ENCODE assay signal across 12 mouse cellular contexts in the genomic region with DNA sequence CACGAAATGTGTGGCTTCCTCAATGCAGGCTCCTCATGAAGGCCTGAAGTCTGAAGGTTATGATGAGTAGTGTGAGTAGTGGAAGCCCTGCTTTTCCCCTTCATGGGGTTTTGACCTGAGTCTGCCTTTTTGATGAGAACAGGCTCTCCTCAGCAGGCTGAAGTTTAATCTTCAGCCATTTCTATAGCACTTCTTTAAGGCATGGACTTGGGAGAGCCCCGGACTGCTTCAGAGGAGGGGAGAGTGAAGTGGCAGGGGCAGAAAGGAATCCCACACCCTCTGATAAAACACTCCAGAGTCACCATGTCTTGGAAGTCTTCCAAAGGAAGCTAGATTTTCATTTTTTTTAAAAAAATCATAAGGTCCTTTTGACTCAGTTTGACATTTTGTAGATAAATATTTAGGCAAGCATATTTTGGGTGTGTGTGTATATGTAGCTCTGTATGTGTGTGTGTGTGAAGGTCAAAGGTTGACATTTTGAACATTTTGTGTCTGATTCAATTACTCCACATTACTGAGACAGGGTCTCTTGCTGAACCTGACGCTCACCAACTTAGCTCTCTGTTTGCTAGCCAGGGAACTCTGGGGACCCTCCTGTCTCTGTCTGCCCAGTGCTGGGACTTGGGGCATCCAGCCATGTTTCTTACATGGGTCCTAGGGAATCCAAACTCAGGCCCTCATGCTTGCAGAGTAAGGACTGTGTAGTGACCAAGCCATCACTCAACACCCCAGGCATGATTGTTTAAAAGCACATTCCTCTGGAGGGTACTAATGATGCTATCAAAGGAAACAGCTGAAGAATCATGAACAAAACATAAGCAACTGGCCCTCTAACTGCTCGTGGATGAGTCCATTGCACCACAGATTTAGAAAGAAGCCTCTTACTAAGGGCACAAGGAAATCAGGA. TPM values are rescaled to one million over a fixed set of nuclear protein-coding genes. Genes with fewer than 3 reads are reported as not detected.
DNase-seq lines count a peak whose midpoint lies in the region; ATAC-seq and TF ChIP-seq lines count a peak whose summit lies in the region.
"Had no signal": no experiment of that assay in that cellular context is flagged by ENCODE, and none has a peak within 500 bp of the region (broad histone marks: within the 10 kb centered on the region; RNA-seq: fewer than 3 reads in every experiment).

No protein-coding gene starts in this region.

- no peaks in the 10 kb centered on the region for H3K9me3 ChIP-seq in heart, embryonic 14.5 days (ENCODE audit: control insufficient read depth, low read length)
- no peaks in the 10 kb centered on the region for H3K9me3 ChIP-seq in hindbrain, postnatal 0 days (ENCODE audit: low read length)
- H3K9me3 ChIP-seq: hindbrain, embryonic 15.5 days had no signal

- WGBS in heart, embryonic 14.5 days, result 31% methylated on average over 4 of the region's 4 CpGs
- WGBS in hindbrain, postnatal 0 days, result 67% methylated on average over 4 of the region's 4 CpGs

- H3K36me3 ChIP-seq in heart, embryonic 14.5 days (ENCODE audit: control insufficient read depth, insufficient read depth, low read length), result no peaks in the 10 kb centered on the region
- H3K36me3 ChIP-seq in hindbrain, postnatal 0 days (ENCODE audit: insufficient read depth, low read length), result no peaks in the 10 kb centered on the region
- H3K36me3 ChIP-seq: hindbrain, embryonic 15.5 days had no signal

- TF ChIP-seq CTCF in layer of hippocampus, adult 2 months (conservative IDR thresholded peaks at IDR 0.05), result no peak
- TF ChIP-seq CTCF in hindbrain, postnatal 0 days (IDR thresholded peaks at IDR 0.05; ENCODE audit: low read depth), result no peak

- no peak for DNase-seq in heart, postnatal 10 days
- peak; percentile 51 for DNase-seq in 3T3-L1 (ENCODE audit: low read depth, low spot score)
- DNase-seq in lung, postnatal 10 days, result peak; percentile 51
- DNase-seq in layer of hippocampus, adult 2 months (ENCODE audit: low spot score in 2 of 2), result no peak
- DNase-seq in hindbrain, postnatal 0 days (ENCODE audit: low spot score), result no peak
- DNase-seq in layer of hippocampus, adult 18-20 months (ENCODE audit: low spot score in 2 of 2), result no peak
- DNase-seq: cerebellum, postnatal 10 days had no signal

- no peak overlapping the region; the same call in 1 of the 2 replicates for H3K9ac ChIP-seq in heart, embryonic 14.5 days (ENCODE audit: low read length)
- H3K9ac ChIP-seq in hindbrain, postnatal 0 days (replicated peaks; ENCODE audit: low read length), result no peak overlapping the region
- H3K9ac ChIP-seq: hindbrain, embryonic 15.5 days had no signal

- ATAC-seq in heart, embryonic 14.5 days (ENCODE audit: insufficient number of reproducible peaks, insufficient read depth, low FRiP score, low read depth), result no peak
- peak; percentile 50 for ATAC-seq in common myeloid progenitor, adult 5-6 weeks (replicated peaks; ENCODE audit: low read depth, poor library complexity, severe bottlenecking)
- no peak for ATAC-seq in hindbrain, postnatal 0 days

- H3K4me2 ChIP-seq in heart, embryonic 14.5 days (ENCODE audit: low read length), result no peak overlapping the region
- no peak overlapping the region for H3K4me2 ChIP-seq in hindbrain, postnatal 0 days (ENCODE audit: low read depth, low read length)
- H3K4me2 ChIP-seq: hindbrain, embryonic 15.5 days had no signal

- H3K4me3 ChIP-seq in heart, embryonic 14.5 days (ENCODE audit: control insufficient read depth in 1 of 2, insufficient read depth in 1 of 2, low read depth in 1 of 2, low read length in 2 of 2), result no peak overlapping the region
- no peak overlapping the region for H3K4me3 ChIP-seq in layer of hippocampus, adult 2 months
- H3K4me3 ChIP-seq in hindbrain, postnatal 0 days (ENCODE audit: low read length), result no peak overlapping the region
- H3K4me3 ChIP-seq: hindbrain, embryonic 15.5 days had no signal

- intact Hi-C loops in heart, postnatal 10 days (cut with DNase I), result no loop called here

- H3K27me3 ChIP-seq in heart, embryonic 14.5 days (ENCODE audit: control insufficient read depth, insufficient read depth, low read length), result no peaks in the 10 kb centered on the region
- H3K27me3 ChIP-seq in hindbrain, postnatal 0 days (ENCODE audit: insufficient read depth, low read length), result no peaks in the 10 kb centered on the region
- H3K27me3 ChIP-seq: CH12.LX; hindbrain, embryonic 15.5 days had no signal

- H3K27ac ChIP-seq in heart, embryonic 14.5 days (replicated peaks in 1 of 2; ENCODE audit: control insufficient read depth in 1 of 2, insufficient read depth in 1 of 2, low read depth in 2 of 2, low read length in 2 of 2), result peak overlapping the region; percentile 74 to 81
- no peak overlapping the region for H3K27ac ChIP-seq in layer of hippocampus, adult 2 months
- H3K27ac ChIP-seq in hindbrain, postnatal 0 days, result no peak overlapping the region
- H3K27ac ChIP-seq: hindbrain, embryonic 15.5 days; macrophage had no signal

- peaks cover 32 to 73% of the 10 kb centered on the region in 2 experiments for H3K4me1 ChIP-seq in heart, embryonic 14.5 days (ENCODE audit: control insufficient read depth in 2 of 2, insufficient read depth in 2 of 2, low read length in 2 of 2)
- H3K4me1 ChIP-seq in hindbrain, postnatal 0 days (ENCODE audit: insufficient read depth, low read length), result 0 out of 2 replicates have a peak, but pooled peaks cover 4% of the 10 kb centered on the region

RNA-seq across cellular contexts. Expression of gene 1700056E22Rik, which starts 27.0 kb away (rescaled TPM):
- polyA plus RNA-seq in heart, embryonic 14.5 days (2014; fragmentation: Nextera tagmentation; extraction: Ambion mirVana), result 2.0 and 2.4 TPM in 2 replicates
- 1 to 10 TPM; 1.1 to 2.0 TPM for total RNA-seq in heart, postnatal 10 days (2021)
- total RNA-seq in common myeloid progenitor, adult 5-6 weeks (2017), result 0.09 and 1.4 TPM in 2 replicates
- total RNA-seq in layer of hippocampus, adult 2 months (2021), result not detected
- total RNA-seq in hindbrain, postnatal 0 days (2014; rRNA removed), result 1.0 and 1.2 TPM in 2 replicates
- polyA plus RNA-seq in hindbrain, postnatal 0 days (2015; fragmentation: Nextera tagmentation; extraction: Ambion mirVana), result 1.3 and 1.7 TPM in 2 replicates
- not detected for total RNA-seq in layer of hippocampus, adult 18-20 months (2021)

RNA-seq across cellular contexts. Expression of gene Dusp10, which starts 48.0 kb away (rescaled TPM):
- polyA plus RNA-seq in heart, embryonic 14.5 days (2014; fragmentation: Nextera tagmentation; extraction: Ambion mirVana), result 9.7 and 10.5 TPM in 2 replicates
- total RNA-seq in heart, postnatal 10 days (2021), result 10 to 100 TPM; 11.1 to 12.9 TPM
- 2.5 and 3.6 TPM in 2 replicates for total RNA-seq in common myeloid progenitor, adult 5-6 weeks (2017)
- 1 to 10 TPM; 4.9 to 5.3 TPM for total RNA-seq in layer of hippocampus, adult 2 months (2021)
- total RNA-seq in hindbrain, postnatal 0 days (2014; rRNA removed), result 10.0 and 11.7 TPM in 2 replicates
- 6.3 and 6.5 TPM in 2 replicates for polyA plus RNA-seq in hindbrain, postnatal 0 days (2015; fragmentation: Nextera tagmentation; extraction: Ambion mirVana)
- total RNA-seq in layer of hippocampus, adult 18-20 months (2021), result 1 to 10 TPM; 4.6 to 5.2 TPM

Comparison
In these comparisons a context has a peak if more than half of its experiments do, and no peak if none do; other contexts are left out.
1. H3K27ac ChIP-seq: peak in heart, embryonic 14.5 days (2 of 2); none in layer of hippocampus, adult 2 months (single experiment) and hindbrain, postnatal 0 days (single experiment).
2. DNase-seq: peak in 3T3-L1 (single experiment) and lung, postnatal 10 days (single experiment); none in heart, postnatal 10 days (0 of 2), layer of hippocampus, adult 2 months (0 of 2), hindbrain, postnatal 0 days (single experiment) and layer of hippocampus, adult 18-20 months (0 of 2).